Mouse (Mus musculus) lung, postnatal 4 days (tissue): ENCODE measurements around the gene Pcbp1.
"Not testable (repeated sequence)": the region's sequence is repeated elsewhere in the genome, so short reads cannot be mapped to it uniquely, and the experiment has no call there.

Experiments used
- DNase-seq, 2 experiments: peaks; one replicate each; pipeline ENCODE4 v3.0.0; 2021

Pcbp1 gene

DNA sequence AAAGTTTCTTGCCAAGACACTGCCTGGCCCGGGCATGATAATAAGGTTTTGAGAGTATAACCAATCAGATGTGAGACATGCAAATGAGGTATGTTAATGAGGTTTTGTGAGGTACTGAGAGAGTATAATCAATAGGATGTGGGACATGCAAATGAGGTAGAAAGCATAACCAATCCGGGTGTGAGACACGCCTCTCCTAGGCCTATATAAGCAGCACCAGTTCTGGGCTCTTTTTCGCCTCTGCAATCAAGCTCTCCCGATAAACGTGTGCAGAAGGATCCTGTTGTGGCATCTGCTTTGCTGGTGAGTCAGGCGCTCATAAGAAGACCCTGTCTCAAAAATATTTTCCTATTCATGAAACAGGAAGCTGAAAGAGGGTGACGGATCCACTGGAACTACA lies 35.7 kb downstream of the Pcbp1 start:
- DNase-seq = not testable (repeated sequence)

DNA sequence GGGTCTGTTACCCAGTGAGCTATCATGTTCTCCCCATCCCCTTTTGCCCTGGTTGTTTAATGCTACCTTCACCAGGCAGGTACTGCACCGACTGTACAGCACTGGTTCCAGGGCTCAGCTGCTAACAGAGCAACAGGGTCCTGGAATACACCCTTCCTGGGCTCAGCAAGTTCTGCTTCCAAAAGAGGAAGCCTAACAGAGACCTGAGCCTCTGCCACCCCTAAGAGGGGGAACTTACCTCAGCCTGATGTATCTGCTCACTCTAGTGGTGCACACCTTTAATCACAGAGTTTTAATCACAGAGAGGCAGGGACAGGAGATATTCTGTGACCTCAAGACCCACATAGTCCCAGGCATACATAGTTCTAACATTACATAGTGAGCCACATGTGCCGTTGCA lies 36.2 kb downstream of the Pcbp1 start:
- DNase-seq = no peak

DNA sequence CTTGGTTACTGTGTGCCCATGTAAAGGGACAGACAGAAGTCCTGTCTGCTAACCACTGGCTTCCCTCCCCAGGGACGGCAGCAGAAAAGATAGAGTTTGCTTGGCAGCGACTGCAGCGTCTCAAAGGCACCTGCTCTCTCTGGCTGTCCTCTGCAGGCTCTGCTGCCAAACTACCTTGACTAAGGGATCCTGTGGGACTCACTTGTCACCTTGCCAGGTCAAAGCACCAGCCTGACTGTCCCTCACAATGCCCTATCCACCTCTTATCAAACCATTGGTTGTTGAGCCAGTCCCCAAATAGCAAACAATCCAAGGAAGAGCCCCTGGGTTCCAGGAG lies 38.0 kb downstream of the Pcbp1 start:
- DNase-seq = peak in 1 of 2 experiments; percentile 29

DNA sequence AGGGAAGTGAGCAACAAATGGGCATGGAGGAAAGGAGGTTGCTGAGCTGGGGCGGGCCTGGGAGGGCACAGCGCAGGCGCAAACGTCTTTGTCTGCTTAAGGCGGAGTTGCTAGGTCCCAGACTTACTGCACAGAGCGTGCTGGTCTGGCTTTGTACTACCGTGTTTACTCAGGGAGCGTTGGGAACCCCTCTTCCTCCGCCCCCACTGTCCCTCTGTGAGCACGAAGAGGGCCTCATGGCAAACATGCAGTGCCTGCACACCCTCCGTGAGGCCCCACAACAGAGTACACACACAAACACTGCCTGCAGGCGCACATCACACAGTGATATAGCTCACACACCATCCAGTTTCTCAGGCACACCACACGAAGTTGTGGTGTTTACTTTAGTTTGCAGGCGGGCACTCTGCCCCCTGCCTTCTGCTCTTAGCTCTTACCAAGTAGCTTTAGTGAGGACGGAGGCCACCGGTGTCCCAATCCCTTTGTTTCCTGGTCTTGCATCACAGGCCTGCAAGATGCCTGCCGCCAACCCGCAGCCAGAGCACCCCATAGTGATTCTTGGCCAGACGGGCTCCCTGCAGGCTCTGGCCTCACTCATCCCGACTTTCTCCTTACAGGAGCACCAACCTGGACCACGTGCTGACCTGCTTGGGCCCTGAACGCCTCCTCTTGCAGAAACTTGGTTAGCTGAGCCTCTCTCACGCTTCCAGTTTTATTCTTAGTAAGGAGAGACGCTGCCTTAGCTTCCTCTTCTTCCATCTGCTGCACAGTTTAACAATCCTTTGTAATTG lies 38.6 kb downstream of the Pcbp1 start:
- DNase-seq = peak; percentile 90 to 92

DNA sequence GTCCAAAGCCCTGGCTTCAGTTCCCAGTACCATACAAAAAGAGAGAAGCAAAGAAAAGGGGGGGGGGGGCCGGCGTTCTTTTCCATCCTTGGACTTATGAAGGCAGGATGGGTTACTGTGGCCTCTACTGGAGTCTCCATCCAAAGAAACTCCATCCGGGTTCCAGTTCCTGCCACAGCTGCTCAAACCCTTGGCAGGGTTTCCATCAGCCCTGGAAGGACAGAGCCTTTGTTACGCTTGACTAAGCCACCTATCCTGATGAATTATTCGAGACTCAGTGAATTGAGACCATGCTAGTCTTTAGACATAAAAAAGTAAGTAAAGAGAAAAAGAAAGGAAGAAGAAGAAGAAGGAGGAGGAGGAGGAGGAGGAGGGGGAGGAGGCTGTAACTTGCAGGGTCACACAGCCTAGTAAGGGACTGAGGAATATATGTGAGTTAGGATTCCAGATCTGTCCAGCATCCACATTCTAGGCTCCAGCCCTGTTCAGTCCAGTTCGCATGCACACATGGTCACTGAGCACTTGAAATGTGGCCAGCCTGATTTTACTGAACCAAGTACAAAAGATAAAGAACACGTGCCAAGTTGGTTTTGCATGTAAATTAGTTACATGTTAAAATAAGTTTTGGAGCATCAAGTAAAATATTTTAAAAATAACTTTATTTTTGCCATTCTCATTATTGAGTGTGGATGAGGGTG lies 40.0 kb downstream of the Pcbp1 start:
- no peak for DNase-seq

DNA sequence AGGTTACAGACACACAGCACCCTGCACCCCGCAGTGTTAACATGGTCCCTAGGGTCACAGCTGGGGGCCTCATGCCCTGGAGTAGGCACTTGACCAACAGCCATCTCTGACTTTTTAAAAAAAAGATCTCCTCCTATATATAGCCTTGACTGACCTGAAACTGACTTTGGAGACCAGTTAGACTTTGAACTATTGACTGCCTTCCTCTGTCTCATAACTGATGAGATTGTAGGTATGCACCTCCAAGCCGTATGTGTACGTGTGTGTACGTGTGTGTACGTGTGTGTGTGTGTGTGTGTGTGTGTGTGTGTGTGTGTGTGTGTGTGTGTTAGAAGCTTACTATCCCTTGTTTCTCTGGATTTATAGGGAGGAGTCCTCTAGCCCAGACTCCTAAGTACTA lies 44.2 kb downstream of the Pcbp1 start:
- no peak for DNase-seq

DNA sequence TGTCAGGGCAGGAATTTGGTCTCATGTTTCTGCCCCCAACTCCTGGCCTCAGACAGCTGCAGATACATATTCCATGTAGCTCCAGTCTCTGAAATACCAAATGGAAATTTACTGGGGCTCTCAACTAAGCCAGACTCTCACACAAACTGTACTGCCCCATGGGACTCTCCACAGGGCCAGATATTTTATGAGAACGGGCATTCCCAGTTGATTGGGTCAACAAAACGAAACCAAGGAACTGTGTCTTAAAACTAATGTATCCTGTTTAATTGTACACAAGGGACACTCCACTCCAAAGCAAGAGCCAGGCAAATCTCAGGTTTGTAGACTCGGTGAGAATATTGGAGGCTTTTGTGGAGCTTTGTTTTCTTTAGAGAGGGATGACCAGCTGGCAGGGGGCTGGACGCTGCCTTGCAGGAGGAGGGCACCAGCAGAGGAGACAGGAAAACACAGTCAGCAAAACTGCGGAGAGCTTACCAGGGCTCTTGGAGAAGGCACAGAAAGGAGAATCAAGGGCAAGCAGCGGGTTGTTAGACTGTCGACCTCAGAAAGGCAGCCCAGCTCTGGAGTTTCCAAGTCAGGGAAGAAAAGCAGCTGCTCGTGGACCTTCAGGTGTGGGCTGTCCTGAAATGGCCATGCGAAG lies 45.8 kb downstream of the Pcbp1 start:
- DNase-seq = peak; percentile 52 to 71

DNA sequence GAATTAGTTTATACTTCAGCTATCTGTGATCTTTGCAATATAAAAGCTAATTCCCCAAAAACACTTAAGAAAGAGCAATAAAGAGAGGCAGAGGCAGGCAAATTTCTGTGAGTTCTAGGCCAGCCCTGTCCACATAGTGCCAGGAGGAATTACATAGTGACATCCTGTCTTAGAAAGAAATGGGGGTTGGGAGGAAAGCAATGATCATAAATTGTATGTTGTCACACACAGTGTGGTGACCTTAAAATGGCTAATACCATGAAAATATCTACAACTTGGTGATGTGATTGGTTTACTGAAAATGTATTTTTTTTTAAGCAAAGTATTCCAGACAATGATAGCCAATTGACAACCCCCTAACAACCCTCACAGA lies 46.3 kb downstream of the Pcbp1 start:
- DNase-seq = no peak

DNA sequence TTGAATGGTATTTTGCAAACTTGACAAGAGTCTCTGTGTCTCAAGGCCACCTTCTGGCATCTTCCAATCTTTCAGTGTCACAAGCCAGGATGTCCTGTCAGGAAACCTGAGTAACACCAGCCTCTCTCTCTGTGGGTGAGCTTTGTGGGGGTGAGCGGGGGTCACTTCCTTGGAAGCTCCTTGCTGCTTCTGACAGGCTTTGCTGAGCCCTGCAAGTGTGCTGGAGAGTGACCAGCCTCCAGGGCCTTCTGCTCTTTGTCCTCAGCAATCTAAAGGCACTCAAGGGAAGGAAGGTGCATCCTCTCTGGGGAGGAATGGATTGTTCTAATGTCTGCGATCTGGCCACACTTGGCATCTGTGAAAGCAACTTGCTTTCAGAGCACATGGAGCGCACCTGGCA lies 46.8 kb downstream of the Pcbp1 start:
- DNase-seq = peak in 1 of 2 experiments; percentile 70

DNA sequence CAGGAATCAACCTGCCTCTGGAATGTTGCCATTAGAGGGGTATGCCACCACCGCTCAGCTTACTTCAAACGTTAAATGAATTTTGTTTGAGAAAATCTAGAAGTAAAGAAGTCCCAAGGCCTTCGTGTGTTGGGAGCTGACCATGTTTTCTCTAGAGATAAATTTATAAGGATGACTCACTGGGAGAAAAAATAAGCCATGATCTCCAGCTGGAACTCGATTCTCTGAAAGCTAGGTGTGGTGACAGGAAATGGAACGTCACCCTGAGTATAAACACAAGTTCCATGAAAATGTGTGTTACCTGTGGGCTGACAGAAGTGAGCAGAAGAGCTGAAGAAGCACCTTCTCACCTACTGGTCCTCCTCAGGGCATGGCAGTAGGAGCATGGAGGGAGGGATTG lies 49.2 kb downstream of the Pcbp1 start:
- DNase-seq = no peak

DNA sequence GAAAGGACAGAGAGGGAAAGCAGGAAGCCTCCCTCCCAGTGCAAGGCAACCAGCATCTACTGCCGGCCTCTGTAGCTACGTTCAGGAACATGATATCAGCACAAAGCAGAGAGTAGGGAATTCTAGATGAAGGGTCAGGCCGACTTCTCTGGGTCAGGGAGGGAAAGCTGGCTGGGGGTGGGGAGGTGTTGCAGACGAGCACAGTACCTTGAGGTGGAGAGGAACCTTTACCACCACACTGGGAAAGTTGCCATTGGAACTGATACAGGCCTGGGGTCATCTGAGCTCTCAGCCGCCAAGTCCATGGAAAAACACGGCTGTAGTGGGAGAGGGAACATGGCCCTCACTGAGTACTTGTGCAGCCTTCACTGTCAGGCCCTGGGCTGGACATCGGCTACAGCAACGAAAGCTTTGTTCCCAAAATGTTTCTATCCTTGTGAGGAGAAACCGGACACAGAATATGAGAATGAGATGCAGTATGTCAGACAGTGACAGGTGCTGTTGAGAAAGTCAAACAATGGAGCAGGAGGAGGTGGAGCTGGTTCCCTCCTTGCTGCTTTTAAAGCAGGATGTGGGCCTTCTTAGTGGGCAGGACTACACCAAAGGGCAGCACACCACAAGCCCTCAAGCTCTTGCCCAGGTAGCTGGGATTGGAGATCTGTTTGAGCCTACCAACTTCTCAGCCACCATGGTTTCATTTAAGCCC lies 50.5 kb downstream of the Pcbp1 start:
- DNase-seq = no peak

DNA sequence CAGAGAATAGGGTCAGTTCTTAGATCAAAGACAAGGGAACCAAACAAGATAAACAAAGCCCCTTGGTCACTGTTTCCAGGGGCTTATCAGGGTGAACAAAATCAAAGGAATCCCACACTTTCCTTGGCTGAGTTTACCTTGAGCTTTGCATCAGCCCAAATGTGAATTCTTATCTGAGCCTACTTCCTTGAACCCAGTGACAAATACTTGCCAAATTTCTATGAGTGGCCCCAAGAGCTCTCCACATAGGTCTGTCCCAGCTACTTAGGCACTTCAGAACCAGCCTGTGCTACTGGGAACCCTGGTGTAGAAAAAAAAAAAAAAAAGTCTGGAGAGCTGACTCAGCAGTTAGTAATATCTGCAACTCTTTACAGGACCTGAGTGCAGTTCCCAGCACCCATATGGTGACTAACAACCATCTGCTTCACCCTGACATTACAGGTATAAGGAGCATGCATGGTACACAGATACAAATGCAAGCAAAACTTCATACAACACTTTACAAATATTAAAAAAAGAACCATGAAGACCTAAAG lies 51.4 kb downstream of the Pcbp1 start:
- DNase-seq = no peak
